Mouse (Mus musculus) forebrain, embryonic 14.5 days (tissue): ENCODE results near the gene Swap70. TPM values are rescaled to one million over a fixed set of nuclear protein-coding genes. Genes with fewer than 3 reads are reported as not detected.
A peak's percentile ranks its signal among the peaks of the same experiment; 100 is the strongest.

Source experiments
- ATAC-seq: fragments of 200-750 bp; cut with Nextera tagmentation; 2 replicates; pipeline ENCODE4 v1.8.0; 2017; ENCODE audit warnings: mild to moderate bottlenecking, moderate library complexity
- DNase-seq: peaks from one replicate; pipeline ENCODE4 v3.0.0-alpha.2; 2015; ENCODE audit warnings: low spot score
- H3K27ac ChIP-seq: fragments of 300-500 bp; sonication (generic); 2 replicates; pipeline ENCODE4 v1.5.1; 2014; ENCODE audit warnings: low read depth, mild to moderate bottlenecking, control low read depth, low read length, moderate library complexity
- H3K27me3 ChIP-seq: fragments of 300-500 bp; sonication (generic); replicated peaks from 2 replicates; pipeline ENCODE4 v1.6.1; 2014; ENCODE audit warnings: low read length, control low read depth, mixed read lengths; ENCODE audit not compliant: control insufficient read depth, insufficient read depth
- H3K36me3 ChIP-seq: fragments of 300-500 bp; sonication (generic); 2 replicates; pipeline ENCODE4 v1.6.1; 2014; ENCODE audit warnings: low read length, control low read depth; ENCODE audit not compliant: control insufficient read depth, insufficient read depth
- H3K4me1 ChIP-seq: fragments of 300-500 bp; sonication (generic); 2 replicates; pipeline ENCODE4 v1.6.1; 2014; ENCODE audit warnings: antibody characterized with exemption, low read length, control low read depth; ENCODE audit not compliant: control insufficient read depth, insufficient read depth
- H3K4me2 ChIP-seq: fragments of 300-500 bp; sonication (generic); 2 replicates; pipeline ENCODE4 v1.6.1; 2014; ENCODE audit warnings: mild to moderate bottlenecking, control low read depth, low read length
- H3K4me3 ChIP-seq: fragments of 300-500 bp; sonication (generic); 2 replicates; pipeline ENCODE4 v1.5.1; 2014; ENCODE audit warnings: low read depth, low read length, control low read depth
- H3K9ac ChIP-seq: fragments of 300-500 bp; sonication (generic); 2 replicates; pipeline ENCODE4 v1.6.1; 2014; ENCODE audit warnings: mild to moderate bottlenecking, low read length, control low read depth, moderate library complexity
- H3K9me3 ChIP-seq: fragments of 300-500 bp; sonication (generic); replicated peaks from 2 replicates; pipeline ENCODE4 v1.6.1; 2016; ENCODE audit warnings: low read length, control low read depth, mixed read lengths; ENCODE audit not compliant: control insufficient read depth
- WGBS: fragments of 180-500 bp; shearing (Covaris S2); extraction: QIAGEN DNeasy Blood & Tissue Kit; methylation state at CpG from one replicate; pipeline ENCODE4 v1.1.7; 2014; 5-methylcytosine and 5-hydroxymethylcytosine counted together
- polyA plus RNA-seq: library from polyadenylated mRNA; unstranded; fragments of >200 nt; fragmentation: Nextera tagmentation; extraction: Ambion mirVana; gene quantifications from 2 replicates; pipeline ENCODE4 v1.2.1, GENCODE M21; 2014

Gene Swap70
- polyA plus RNA-seq, 1 experiment from 2014 or later = 8.6 TPM

DNA sequence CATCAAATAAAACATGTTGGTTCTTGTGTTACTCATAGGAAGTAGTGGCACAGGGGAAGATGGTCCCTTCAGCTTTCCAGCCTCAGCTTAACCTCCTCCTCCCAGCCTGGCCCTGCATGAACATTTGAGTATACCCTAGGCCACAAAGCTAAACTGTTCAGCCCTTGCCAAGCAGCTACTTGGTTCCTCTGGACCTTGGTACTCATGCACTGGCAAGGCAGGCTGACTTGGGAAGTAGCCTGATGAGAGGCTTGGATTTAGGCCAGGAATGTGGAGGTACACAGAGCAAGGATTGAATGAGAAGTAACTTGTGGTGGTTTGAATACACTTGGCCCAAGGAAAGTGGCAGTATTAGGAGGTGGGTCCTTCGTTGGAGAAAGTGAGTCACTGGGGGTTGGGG, 93.8 kb downstream of the Swap70 start:
- no peaks in the 10 kb centered on the region for H3K4me1 ChIP-seq
- no peak for DNase-seq
- H3K9ac ChIP-seq = no peak overlapping the region
- H3K4me3 ChIP-seq = no peak overlapping the region
- no peak overlapping the region for H3K4me2 ChIP-seq
- H3K27me3 ChIP-seq = no peaks in the 10 kb centered on the region
- WGBS = 95% methylated on average over 1 of the region's 1 CpGs
- H3K9me3 ChIP-seq = no peaks in the 10 kb centered on the region
- H3K27ac ChIP-seq = no peak overlapping the region
- no peak for ATAC-seq
- H3K36me3 ChIP-seq = peaks cover 75% of the 10 kb centered on the region

DNA sequence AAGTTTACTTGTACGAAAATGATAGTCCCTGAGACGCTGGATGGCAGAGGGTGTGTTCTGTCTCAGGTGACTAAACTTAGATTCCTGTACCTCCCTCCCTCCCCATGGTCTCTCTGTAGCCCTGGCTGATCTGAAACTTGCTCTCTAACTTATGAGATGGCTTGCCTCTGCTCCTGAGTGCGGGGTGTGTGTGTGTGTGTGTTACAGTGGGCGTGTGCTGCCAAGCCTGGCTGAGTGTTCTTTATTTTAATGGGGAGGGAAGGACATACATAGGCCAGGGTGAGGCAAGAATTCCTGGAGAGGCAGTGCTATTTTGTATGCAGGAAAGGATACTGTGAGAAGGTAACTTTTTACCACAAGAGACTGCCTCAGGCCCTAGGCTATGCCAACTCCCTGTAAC, 95.9 kb downstream of the Swap70 start:
- Histone ChIP-seq H3K27ac (no peak overlapping the region), H3K9me3 (no peaks in the 10 kb centered on the region), H3K9ac (no peak overlapping the region), H3K4me2 (no peak overlapping the region), H3K4me1 (no peaks in the 10 kb centered on the region), H3K27me3 (no peaks in the 10 kb centered on the region), H3K36me3 (peaks cover 64% of the 10 kb centered on the region), H3K4me3 (no peak overlapping the region)
- ATAC-seq (no peak), DNase-seq (no peak)
- 98% methylated on average over 4 of the region's 4 CpGs for WGBS

DNA sequence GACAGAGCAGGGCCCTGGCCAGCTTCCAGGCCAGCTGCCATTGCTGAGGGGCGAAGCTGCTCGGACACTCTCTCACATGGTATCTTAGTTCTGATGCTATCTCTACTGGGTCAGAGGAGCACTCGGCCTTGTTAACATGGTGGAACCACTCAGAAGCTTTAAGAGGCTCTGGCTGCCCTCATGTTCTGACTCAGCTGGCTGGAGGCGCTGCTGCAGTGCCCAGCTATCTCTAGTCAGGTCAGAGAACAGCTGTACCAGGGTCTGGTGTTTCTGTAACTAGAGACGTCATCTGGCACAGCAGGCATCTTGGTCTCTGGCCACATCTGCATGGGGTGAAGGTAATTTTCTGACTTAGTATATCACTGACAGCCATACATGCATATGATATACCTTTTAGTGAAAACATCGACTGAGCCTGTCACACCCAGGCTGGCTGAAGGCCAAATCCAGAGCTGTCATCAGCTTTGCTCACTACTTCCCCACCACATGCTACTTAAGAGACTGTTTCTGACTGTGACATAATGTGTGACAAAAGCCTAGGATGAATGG, 97.5 kb downstream of the Swap70 start:
- peaks cover 56% of the 10 kb centered on the region for H3K36me3 ChIP-seq
- no peaks in the 10 kb centered on the region for H3K27me3 ChIP-seq
- WGBS = 78% methylated on average over 6 of the region's 6 CpGs
- DNase-seq = peak; percentile 50
- ATAC-seq = peak; percentile 71; the same call in 1 of the 2 replicates
- H3K9ac ChIP-seq = no peak overlapping the region
- H3K27ac ChIP-seq = peak overlapping the region; percentile 21; the same call in 1 of the 2 replicates
- H3K9me3 ChIP-seq = no peaks in the 10 kb centered on the region
- no peak overlapping the region for H3K4me2 ChIP-seq
- H3K4me1 ChIP-seq = no peaks in the 10 kb centered on the region
- H3K4me3 ChIP-seq = no peak overlapping the region

DNA sequence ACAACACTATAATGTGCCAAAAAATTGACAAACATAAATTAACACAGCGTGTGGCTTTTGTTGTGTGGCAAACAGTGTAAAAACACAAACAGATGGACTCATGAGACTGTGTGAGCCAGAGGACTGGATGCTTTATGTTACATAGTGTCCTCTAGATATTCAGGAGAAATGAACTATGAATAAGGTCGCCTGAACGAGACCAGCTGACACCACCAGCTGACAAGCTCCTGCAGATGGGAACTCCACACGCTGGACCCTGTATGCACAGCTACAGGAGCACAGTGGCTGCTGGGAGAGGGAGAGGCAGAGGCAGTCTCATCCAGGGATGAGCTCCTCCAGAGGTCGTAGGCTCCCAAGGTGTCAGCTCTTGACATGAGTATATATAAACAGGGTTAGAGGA, 99.6 kb downstream of the Swap70 start:
- WGBS = 67% methylated on average over 5 of the region's 5 CpGs
- DNase-seq (peak; percentile 28), ATAC-seq (peak; percentile 20; the same call in 1 of the 2 replicates)
- Histone ChIP-seq H3K9me3 (no peaks in the 10 kb centered on the region; the same call in 1 of the 2 replicates), H3K36me3 (peaks cover 53% of the 10 kb centered on the region), H3K4me2 (no peak overlapping the region), H3K4me3 (no peak overlapping the region), H3K27me3 (no peaks in the 10 kb centered on the region), H3K27ac (no peak overlapping the region), H3K9ac (no peak overlapping the region), H3K4me1 (no peaks in the 10 kb centered on the region)

DNA sequence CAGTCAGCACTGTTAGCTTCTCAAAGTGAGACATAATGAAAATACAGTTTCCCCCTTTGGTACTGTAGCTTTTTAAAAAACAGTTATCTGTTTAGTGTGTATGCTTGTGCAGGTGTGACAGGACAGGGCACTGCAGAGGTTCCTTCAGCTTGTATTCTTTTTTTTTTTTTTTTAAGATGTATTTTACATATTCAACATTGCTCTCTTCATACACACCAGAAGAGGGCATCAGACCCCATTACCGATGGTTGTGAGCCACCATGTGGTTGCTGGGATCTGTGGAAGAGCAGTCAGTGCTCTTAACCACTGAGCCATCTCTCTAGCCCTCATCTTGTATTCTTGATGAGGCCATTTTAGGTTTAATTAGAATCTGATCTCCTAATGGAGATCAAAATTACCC, 103.3 kb downstream of the Swap70 start:
- no peak for ATAC-seq
- no peak for DNase-seq
- Histone ChIP-seq H3K27me3 (no peaks in the 10 kb centered on the region), H3K36me3 (peaks cover 71% of the 10 kb centered on the region), H3K4me1 (no peaks in the 10 kb centered on the region), H3K27ac (no peak overlapping the region), H3K9me3 (no peaks in the 10 kb centered on the region; the same call in 1 of the 2 replicates), H3K4me3 (no peak overlapping the region), H3K9ac (no peak overlapping the region), H3K4me2 (no peak overlapping the region)
- 92% methylated on average over 1 of the region's 1 CpGs for WGBS

DNA sequence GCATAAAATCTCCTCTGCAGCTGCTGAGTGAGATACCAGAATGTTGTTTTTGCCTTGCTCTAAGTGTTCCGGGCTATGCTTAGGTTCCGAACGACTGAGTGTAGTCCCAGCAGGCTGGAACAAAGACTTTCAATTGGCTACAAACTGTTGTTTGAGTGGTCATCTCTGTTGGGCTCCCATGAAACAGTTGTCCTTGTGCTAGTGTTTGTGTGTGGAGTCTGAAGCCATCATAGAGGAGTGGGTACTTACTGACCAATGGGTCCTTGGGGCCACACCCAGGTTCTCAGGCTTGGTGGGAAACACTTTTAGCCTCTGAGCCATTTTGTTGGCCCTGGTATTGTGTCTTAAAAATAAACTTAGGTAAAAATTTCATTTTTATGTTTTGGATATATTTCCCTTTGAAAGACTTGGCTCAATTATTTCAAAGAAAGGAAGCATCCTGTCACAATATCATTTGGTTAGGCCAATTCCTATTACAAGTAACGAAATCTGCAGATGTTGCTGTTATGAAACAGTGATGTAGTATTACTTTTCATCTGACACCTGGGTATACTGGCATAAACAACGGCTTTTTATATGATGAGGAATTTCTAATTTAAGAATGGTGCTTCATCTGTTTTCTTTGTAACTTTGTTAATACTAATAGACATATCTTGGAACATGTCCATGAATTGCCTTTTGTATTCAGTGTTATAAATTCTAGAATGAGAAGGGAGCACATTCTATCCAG, 104.0 kb downstream of the Swap70 start:
- H3K27me3 ChIP-seq = no peaks in the 10 kb centered on the region
- H3K4me3 ChIP-seq = no peak overlapping the region
- no peak overlapping the region for H3K4me2 ChIP-seq
- no peak for DNase-seq
- H3K27ac ChIP-seq = no peak overlapping the region
- WGBS = 96% methylated on average over 5 of the region's 5 CpGs
- no peak overlapping the region for H3K9ac ChIP-seq
- peaks cover 70% of the 10 kb centered on the region for H3K36me3 ChIP-seq
- H3K9me3 ChIP-seq = no peaks in the 10 kb centered on the region; the same call in 1 of the 2 replicates
- ATAC-seq = no peak
- no peaks in the 10 kb centered on the region for H3K4me1 ChIP-seq

Other genes with a start within 250 kb of the Swap70 start
- gene Tmem41b, start 234.8 kb upstream of the Swap70 start, polyA plus RNA-seq = 71.8 and 81.5 TPM in 2 replicates
- 15.4 and 18.6 TPM in 2 replicates for gene Ipo7, start 203.4 kb upstream of the Swap70 start, polyA plus RNA-seq
- gene Zfp143, start 160.5 kb upstream of the Swap70 start, polyA plus RNA-seq = 27.1 and 27.3 TPM in 2 replicates
- 11.7 and 13.3 TPM in 2 replicates for gene Wee1, start 99.7 kb upstream of the Swap70 start, polyA plus RNA-seq